Mouse (Mus musculus) neural tube, embryonic 15.5 days (tissue): Measurements from ENCODE around the gene Rbfox1. TPM values are rescaled to one million over a fixed set of nuclear protein-coding genes. Genes with fewer than 3 reads are reported as not detected.
A peak's percentile ranks its signal among the peaks of the same experiment; 100 is the strongest.

Source experiments
- ATAC-seq: fragments of 200-750 bp; cut with Nextera tagmentation; 2 replicates; pipeline ENCODE4 v1.8.0; 2017; ENCODE audit warnings: mild to moderate bottlenecking, moderate TSS enrichment, moderate library complexity; ENCODE audit not compliant: low FRiP score
- H3K27ac ChIP-seq: fragments of 300-500 bp; sonication (generic); replicated peaks from 2 replicates; pipeline ENCODE4 v1.5.1; 2015; ENCODE audit warnings: mild to moderate bottlenecking, inconsistent platforms
- H3K27me3 ChIP-seq: fragments of 300-500 bp; sonication (generic); replicated peaks from 2 replicates; pipeline ENCODE4 v1.6.1; 2015; ENCODE audit warnings: inconsistent platforms
- H3K36me3 ChIP-seq: fragments of 300-500 bp; sonication (generic); 2 replicates; pipeline ENCODE4 v1.6.1; 2015; ENCODE audit warnings: inconsistent platforms
- H3K4me1 ChIP-seq: fragments of 300-500 bp; sonication (generic); 2 replicates; pipeline ENCODE4 v1.6.1; 2015; ENCODE audit warnings: inconsistent platforms
- H3K4me2 ChIP-seq: fragments of 300-500 bp; sonication (generic); 2 replicates; pipeline ENCODE4 v1.6.1; 2015; ENCODE audit warnings: inconsistent platforms, mild to moderate bottlenecking, moderate library complexity
- H3K4me3 ChIP-seq: fragments of 300-500 bp; sonication (generic); replicated peaks from 2 replicates; pipeline ENCODE4 v1.5.1; 2015; ENCODE audit warnings: mild to moderate bottlenecking, inconsistent platforms
- H3K9ac ChIP-seq: fragments of 300-500 bp; sonication (generic); replicated peaks from 2 replicates; pipeline ENCODE4 v1.6.1; 2015; ENCODE audit warnings: mild to moderate bottlenecking, inconsistent platforms
- H3K9me3 ChIP-seq: fragments of 300-500 bp; sonication (generic); replicated peaks from 2 replicates; pipeline ENCODE4 v1.6.1; 2016; ENCODE audit warnings: inconsistent platforms
- WGBS: fragments of 180-500 bp; shearing (Covaris S2); methylation state at CpG from one replicate; pipeline ENCODE4 v1.1.7; 2015; ENCODE audit warnings: mixed read lengths; 5-methylcytosine and 5-hydroxymethylcytosine counted together
- polyA plus RNA-seq: library from polyadenylated mRNA; unstranded; fragments of >200 nt; fragmentation: Nextera tagmentation; extraction: Ambion mirVana; gene quantifications from 2 replicates; pipeline ENCODE4 v1.2.1, GENCODE M21; 2015

Rbfox1 gene
- polyA plus RNA-seq, 1 experiment from 2014 or later: 351 TPM

- 56% methylated on average over 6 of the region's 6 CpGs for WGBS
- Histone ChIP-seq H3K9ac (no peak overlapping the region), H3K9me3 (no peaks in the 10 kb centered on the region), H3K36me3 (no peaks in the 10 kb centered on the region), H3K4me2 (no peak overlapping the region), H3K27me3 (no peaks in the 10 kb centered on the region), H3K4me3 (no peak overlapping the region), H3K27ac (peak overlapping the region; percentile 30; the same call in 1 of the 2 replicates), H3K4me1 (peaks cover 3% of the 10 kb centered on the region; the same call in 1 of the 2 replicates)
- ATAC-seq: no peak
These were observed 428.5 kb downstream of the Rbfox1 start for GRCm38 (mm10) chr16:6313689-6314088.

- H3K27ac ChIP-seq: no peak overlapping the region
- no peak overlapping the region for H3K4me2 ChIP-seq
- ATAC-seq: no peak
- WGBS: 5% methylated on average over 1 of the region's 1 CpGs
- H3K9ac ChIP-seq: no peak overlapping the region
- H3K36me3 ChIP-seq: no peaks in the 10 kb centered on the region
- H3K27me3 ChIP-seq: no peaks in the 10 kb centered on the region
- no peak overlapping the region for H3K4me3 ChIP-seq
- H3K4me1 ChIP-seq: peaks cover 4% of the 10 kb centered on the region
- H3K9me3 ChIP-seq: no peaks in the 10 kb centered on the region
These were observed 439.7 kb downstream of the Rbfox1 start for GRCm38 (mm10) chr16:6324832-6325231.

GRCm38 (mm10) chr16:6331400-6331939 is 446.3 kb downstream of the Rbfox1 start:
- Histone ChIP-seq H3K4me1 (no peaks in the 10 kb centered on the region), H3K9ac (no peak overlapping the region), H3K27me3 (no peaks in the 10 kb centered on the region), H3K9me3 (no peaks in the 10 kb centered on the region), H3K27ac (no peak overlapping the region), H3K4me3 (no peak overlapping the region), H3K36me3 (no peaks in the 10 kb centered on the region), H3K4me2 (no peak overlapping the region)
- no peak for ATAC-seq
- 76% methylated on average over 10 of the region's 10 CpGs for WGBS

- no peaks in the 10 kb centered on the region for H3K4me1 ChIP-seq
- 83% methylated on average over 2 of the region's 2 CpGs for WGBS
- no peaks in the 10 kb centered on the region for H3K27me3 ChIP-seq
- H3K4me3 ChIP-seq: no peak overlapping the region
- no peaks in the 10 kb centered on the region for H3K36me3 ChIP-seq
- no peak overlapping the region for H3K9ac ChIP-seq
- H3K4me2 ChIP-seq: no peak overlapping the region
- ATAC-seq: no peak
- no peak overlapping the region for H3K27ac ChIP-seq
- no peaks in the 10 kb centered on the region for H3K9me3 ChIP-seq
These were observed 448.1 kb downstream of the Rbfox1 start for GRCm38 (mm10) chr16:6333273-6333672.

- no peaks in the 10 kb centered on the region for H3K27me3 ChIP-seq
- peak overlapping the region; percentile 60 for H3K9ac ChIP-seq
- H3K4me3 ChIP-seq: peak overlapping the region; percentile 52
- H3K36me3 ChIP-seq: no peaks in the 10 kb centered on the region
- H3K9me3 ChIP-seq: no peaks in the 10 kb centered on the region
- 15% methylated on average over 9 of the region's 9 CpGs for WGBS
- ATAC-seq: no peak
- peaks cover 30% of the 10 kb centered on the region for H3K4me1 ChIP-seq
- H3K27ac ChIP-seq: peak overlapping the region; percentile 86
- peak overlapping the region; percentile 76 for H3K4me2 ChIP-seq
These were observed 462.9 kb downstream of the Rbfox1 start for GRCm38 (mm10) chr16:6348103-6348502.

- peaks cover 36% of the 10 kb centered on the region for H3K4me1 ChIP-seq
- peak overlapping the region; percentile 52 for H3K4me3 ChIP-seq
- peak overlapping the region; percentile 86 for H3K27ac ChIP-seq
- H3K27me3 ChIP-seq: no peaks in the 10 kb centered on the region
- no peaks in the 10 kb centered on the region for H3K9me3 ChIP-seq
- no peaks in the 10 kb centered on the region for H3K36me3 ChIP-seq
- peak; percentile 91 for ATAC-seq
- peak overlapping the region; percentile 76 for H3K4me2 ChIP-seq
- WGBS: under 1% methylated on average over 41 of the region's 41 CpGs
- H3K9ac ChIP-seq: peak overlapping the region; percentile 60
These were observed 463.6 kb downstream of the Rbfox1 start for GRCm38 (mm10) chr16:6348581-6349241.

- Histone ChIP-seq H3K9me3 (no peaks in the 10 kb centered on the region), H3K4me1 (peaks cover 36% of the 10 kb centered on the region), H3K27ac (peak overlapping the region; percentile 86), H3K36me3 (no peaks in the 10 kb centered on the region), H3K4me3 (peak overlapping the region; percentile 52), H3K27me3 (no peaks in the 10 kb centered on the region), H3K4me2 (peak overlapping the region; percentile 76), H3K9ac (peak overlapping the region; percentile 60)
- ATAC-seq: peak; percentile 22; the same call in 1 of the 2 replicates
- WGBS: 15% methylated on average over 16 of the region's 16 CpGs
These were observed 464.2 kb downstream of the Rbfox1 start for GRCm38 (mm10) chr16:6349381-6349780.

- H3K4me2 ChIP-seq: peak overlapping the region; percentile 76
- 0 out of 2 replicates have a peak overlapping the region, but pooled peaks have one; percentile 60 for H3K9ac ChIP-seq
- no peaks in the 10 kb centered on the region for H3K27me3 ChIP-seq
- H3K4me3 ChIP-seq: peak overlapping the region; percentile 52
- no peak for ATAC-seq
- no peak overlapping the region for H3K27ac ChIP-seq
- no peaks in the 10 kb centered on the region for H3K36me3 ChIP-seq
- no peaks in the 10 kb centered on the region for H3K9me3 ChIP-seq
- WGBS: 80% methylated on average over 11 of the region's 11 CpGs
- H3K4me1 ChIP-seq: peaks cover 36% of the 10 kb centered on the region
These were observed 465.1 kb downstream of the Rbfox1 start for GRCm38 (mm10) chr16:6350256-6350655.

GRCm38 (mm10) chr16:6353191-6353590 is 468.0 kb downstream of the Rbfox1 start:
- no peaks in the 10 kb centered on the region for H3K27me3 ChIP-seq
- 0 out of 2 replicates have a peak overlapping the region, but pooled peaks have one; percentile 18 for H3K27ac ChIP-seq
- H3K4me1 ChIP-seq: peaks cover 30% of the 10 kb centered on the region
- H3K4me2 ChIP-seq: no peak overlapping the region
- no peak overlapping the region for H3K9ac ChIP-seq
- no peak overlapping the region for H3K4me3 ChIP-seq
- H3K36me3 ChIP-seq: no peaks in the 10 kb centered on the region
- WGBS: 66% methylated on average over 5 of the region's 5 CpGs
- no peak for ATAC-seq
- H3K9me3 ChIP-seq: no peaks in the 10 kb centered on the region

- H3K27ac ChIP-seq: no peak overlapping the region
- H3K4me1 ChIP-seq: peaks cover 10% of the 10 kb centered on the region; the same call in 1 of the 2 replicates
- no peak overlapping the region for H3K9ac ChIP-seq
- no peaks in the 10 kb centered on the region for H3K27me3 ChIP-seq
- no peak overlapping the region for H3K4me2 ChIP-seq
- no peaks in the 10 kb centered on the region for H3K9me3 ChIP-seq
- no peaks in the 10 kb centered on the region for H3K36me3 ChIP-seq
- no peak for ATAC-seq
- no peak overlapping the region for H3K4me3 ChIP-seq
- WGBS: 75% methylated on average over 3 of the region's 3 CpGs
These were observed 471.8 kb downstream of the Rbfox1 start for GRCm38 (mm10) chr16:6356931-6357330.

GRCm38 (mm10) chr16:6365793-6366192 is 480.6 kb downstream of the Rbfox1 start:
- Histone ChIP-seq H3K4me3 (no peak overlapping the region), H3K9me3 (no peaks in the 10 kb centered on the region), H3K27me3 (no peaks in the 10 kb centered on the region), H3K27ac (no peak overlapping the region), H3K9ac (no peak overlapping the region), H3K36me3 (no peaks in the 10 kb centered on the region), H3K4me2 (no peak overlapping the region), H3K4me1 (no peaks in the 10 kb centered on the region)
- ATAC-seq: no peak
- WGBS: 89% methylated on average over 2 of the region's 2 CpGs

- Histone ChIP-seq H3K27me3 (no peaks in the 10 kb centered on the region), H3K4me2 (no peak overlapping the region), H3K9me3 (no peaks in the 10 kb centered on the region), H3K27ac (no peak overlapping the region), H3K36me3 (no peaks in the 10 kb centered on the region), H3K9ac (no peak overlapping the region), H3K4me1 (0 out of 2 replicates have a peak, but pooled peaks cover under 1% of the 10 kb centered on the region), H3K4me3 (no peak overlapping the region)
- WGBS: 67% methylated on average over 6 of the region's 6 CpGs
- ATAC-seq: no peak
These were observed 481.5 kb downstream of the Rbfox1 start for GRCm38 (mm10) chr16:6366649-6367048.
